Mouse (Mus musculus) embryonic facial prominence, embryonic 14.5 days (tissue): ENCODE data around the gene Rce1. TPM values are rescaled to one million over a fixed set of nuclear protein-coding genes. Genes with fewer than 3 reads are reported as not detected.

Experiments
- ATAC-seq: fragments of 200-750 bp; cut with Nextera tagmentation; 2 replicates; pipeline ENCODE4 v1.8.0; 2017; ENCODE audit warnings: low read depth, moderate number of reproducible peaks, moderate TSS enrichment
- DNase-seq: peaks from one replicate; pipeline ENCODE4 v3.0.0-alpha.2; 2015; ENCODE audit warnings: low spot score
- H3K27ac ChIP-seq: fragments of 300-500 bp; sonication (generic); replicated peaks from 2 replicates; pipeline ENCODE4 v1.5.1; 2014; ENCODE audit warnings: low read depth, mild to moderate bottlenecking, low read length, moderate library complexity
- H3K27me3 ChIP-seq: fragments of 300-500 bp; sonication (generic); replicated peaks from 2 replicates; pipeline ENCODE4 v1.6.1; 2014; ENCODE audit warnings: low read length; ENCODE audit not compliant: control insufficient read depth, insufficient read depth
- H3K36me3 ChIP-seq: fragments of 300-500 bp; sonication (generic); 2 replicates; pipeline ENCODE4 v1.6.1; 2014; ENCODE audit warnings: low read length, mixed read lengths; ENCODE audit not compliant: control insufficient read depth, insufficient read depth
- H3K4me1 ChIP-seq: fragments of 300-500 bp; sonication (generic); 2 replicates; pipeline ENCODE4 v1.6.1; 2014; ENCODE audit warnings: antibody characterized with exemption, low read length; ENCODE audit not compliant: control insufficient read depth, insufficient read depth
- H3K4me2 ChIP-seq: fragments of 300-500 bp; sonication (generic); 2 replicates; pipeline ENCODE4 v1.6.1; 2014; ENCODE audit warnings: low read depth, mild to moderate bottlenecking, low read length, moderate library complexity, mixed read lengths
- H3K4me3 ChIP-seq: fragments of 300-500 bp; sonication (generic); 2 replicates; pipeline ENCODE4 v1.5.1; 2014; ENCODE audit warnings: low read depth, mild to moderate bottlenecking, low read length
- H3K9ac ChIP-seq: fragments of 300-500 bp; sonication (generic); 2 replicates; pipeline ENCODE4 v1.6.1; 2014; ENCODE audit warnings: low read depth, mild to moderate bottlenecking, low read length, moderate library complexity, mixed read lengths
- H3K9me3 ChIP-seq: fragments of 300-500 bp; sonication (generic); 2 replicates; pipeline ENCODE4 v1.6.1; 2016; ENCODE audit warnings: low read length; ENCODE audit not compliant: control insufficient read depth
- WGBS: fragments of 180-500 bp; shearing (Covaris S2); extraction: QIAGEN DNeasy Blood & Tissue Kit; methylation state at CpG from one replicate; pipeline ENCODE4 v1.1.7; 2014; 5-methylcytosine and 5-hydroxymethylcytosine counted together
- polyA plus RNA-seq: library from polyadenylated mRNA; unstranded; fragments of >200 nt; fragmentation: Nextera tagmentation; extraction: Ambion mirVana; gene quantifications from 2 replicates; pipeline ENCODE4 v1.2.1, GENCODE M21; 2014

Gene Rce1
- polyA plus RNA-seq, 1 experiment from 2014 or later, result 52.1 TPM

DNA sequence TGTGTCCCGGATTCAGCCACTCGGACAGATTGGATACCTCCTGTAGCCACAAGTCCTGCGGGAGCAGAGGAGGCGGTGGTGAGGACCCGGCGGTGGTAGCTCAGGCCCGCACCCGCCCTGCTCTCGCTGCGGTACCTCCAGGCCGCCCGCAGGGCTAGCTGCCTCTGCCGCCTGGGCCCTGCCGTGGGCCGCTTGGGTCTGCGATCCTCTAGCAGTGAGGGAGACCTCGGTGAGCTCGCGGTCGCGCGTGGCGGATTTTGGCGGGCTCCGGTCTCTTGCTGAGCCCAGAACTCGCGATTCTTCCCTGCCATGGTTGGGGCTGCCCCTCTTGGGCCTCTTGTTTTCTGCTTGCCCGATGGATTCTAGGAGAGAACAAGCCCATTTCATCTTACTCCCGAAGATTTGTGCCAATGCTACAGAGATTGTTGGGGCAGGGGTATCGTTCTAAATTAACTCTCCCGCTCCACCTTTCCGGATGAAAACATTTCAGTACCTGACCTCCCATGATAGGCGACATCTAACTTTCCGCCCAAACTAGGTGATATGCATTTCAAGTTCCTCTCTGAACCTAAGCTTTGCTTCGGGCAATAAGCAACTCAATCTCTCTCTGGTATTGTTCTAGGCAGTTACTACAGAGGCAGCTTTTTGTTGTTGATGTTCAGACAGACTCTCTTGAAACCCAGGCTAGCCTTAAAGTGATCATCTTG lies 541 bp upstream of the Rce1 start:
- ATAC-seq (peak; percentile 60), DNase-seq (peak; percentile 55)
- Histone ChIP-seq H3K4me2 (peak overlapping the region; percentile 74), H3K27ac (peak overlapping the region; percentile 92), H3K36me3 (peaks cover 33% of the 10 kb centered on the region; the same call in 1 of the 2 replicates), H3K4me1 (peaks cover 19% of the 10 kb centered on the region), H3K4me3 (peak overlapping the region; percentile 89), H3K9me3 (no peaks in the 10 kb centered on the region), H3K9ac (peak overlapping the region; percentile 95), H3K27me3 (no peaks in the 10 kb centered on the region)
- WGBS, result 3% methylated on average over 25 of the region's 35 CpGs

DNA sequence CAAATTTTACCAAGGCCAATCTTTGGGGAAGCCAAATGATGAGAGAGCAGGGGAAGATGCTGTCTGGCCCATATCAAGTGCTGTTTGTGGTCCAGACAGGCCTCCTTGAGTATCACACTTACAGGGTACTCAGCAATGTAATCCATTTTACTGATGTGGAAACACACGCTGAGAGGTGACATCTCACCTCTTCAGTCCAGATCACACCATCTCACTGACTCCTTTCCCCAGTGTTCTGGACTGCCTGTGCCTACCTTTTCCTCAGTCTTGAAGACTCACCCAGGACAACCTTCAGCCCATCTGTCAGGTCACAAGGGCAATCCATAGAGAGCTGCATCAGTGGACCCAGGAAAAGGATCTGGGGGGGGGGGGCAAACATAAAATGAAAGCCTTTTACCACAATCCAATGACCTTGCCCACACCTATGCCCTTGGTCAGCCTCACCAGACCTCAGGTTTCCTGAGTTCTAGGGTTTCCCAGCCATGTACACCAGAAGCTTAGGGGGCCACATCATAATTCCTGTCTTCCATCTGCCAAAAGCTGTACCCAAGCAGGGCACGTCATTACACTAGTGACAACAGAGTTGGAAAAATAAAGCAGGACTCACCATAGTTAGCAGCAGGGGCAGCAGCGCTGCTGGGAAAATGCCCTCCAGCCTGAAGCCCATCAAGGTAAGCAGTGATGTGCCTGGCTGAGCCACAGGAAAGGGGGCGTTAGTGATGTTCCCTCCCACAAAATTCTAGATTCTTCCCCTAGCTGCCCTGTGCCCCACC lies 849 bp downstream of the Rce1 start:
- H3K27me3 ChIP-seq, result no peaks in the 10 kb centered on the region
- ATAC-seq, result no peak
- H3K4me3 ChIP-seq, result peak overlapping the region; percentile 89
- peaks cover 40% of the 10 kb centered on the region; the same call in 1 of the 2 replicates for H3K36me3 ChIP-seq
- DNase-seq, result no peak
- WGBS, result 30% methylated on average over 4 of the region's 4 CpGs
- H3K4me2 ChIP-seq, result peak overlapping the region; percentile 58
- peak overlapping the region; percentile 95 for H3K9ac ChIP-seq
- peak overlapping the region; percentile 92; the same call in 1 of the 2 replicates for H3K27ac ChIP-seq
- no peaks in the 10 kb centered on the region for H3K9me3 ChIP-seq
- H3K4me1 ChIP-seq, result peaks cover 19% of the 10 kb centered on the region

DNA sequence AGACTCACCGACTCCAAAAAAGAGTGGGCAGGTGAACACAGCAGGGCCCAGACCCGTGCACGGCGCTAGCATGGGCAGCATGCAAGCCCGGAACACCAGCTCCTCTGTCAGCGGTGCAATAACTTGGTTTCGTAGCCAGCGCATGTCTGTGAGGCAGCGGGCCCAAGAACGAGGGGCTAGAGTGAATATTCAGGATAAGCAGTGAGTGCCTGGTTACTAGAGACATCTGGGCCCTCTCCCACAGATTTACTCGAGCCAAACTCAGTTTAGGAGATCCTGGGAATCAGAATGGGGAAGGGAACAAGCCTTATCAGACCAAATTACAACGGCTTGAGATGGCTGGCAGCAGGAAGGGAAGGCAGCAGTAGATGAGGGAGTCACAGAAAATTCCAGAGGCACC lies 1.4 kb downstream of the Rce1 start:
- no peak overlapping the region for H3K27ac ChIP-seq
- ATAC-seq, result no peak
- H3K9me3 ChIP-seq, result no peaks in the 10 kb centered on the region
- no peak for DNase-seq
- H3K9ac ChIP-seq, result 0 out of 2 replicates have a peak overlapping the region, but pooled peaks have one; percentile 95
- peaks cover 40% of the 10 kb centered on the region; the same call in 1 of the 2 replicates for H3K36me3 ChIP-seq
- H3K4me1 ChIP-seq, result peaks cover 19% of the 10 kb centered on the region
- H3K27me3 ChIP-seq, result no peaks in the 10 kb centered on the region
- WGBS, result 92% methylated on average over 12 of the region's 12 CpGs
- no peak overlapping the region for H3K4me2 ChIP-seq
- H3K4me3 ChIP-seq, result no peak overlapping the region

DNA sequence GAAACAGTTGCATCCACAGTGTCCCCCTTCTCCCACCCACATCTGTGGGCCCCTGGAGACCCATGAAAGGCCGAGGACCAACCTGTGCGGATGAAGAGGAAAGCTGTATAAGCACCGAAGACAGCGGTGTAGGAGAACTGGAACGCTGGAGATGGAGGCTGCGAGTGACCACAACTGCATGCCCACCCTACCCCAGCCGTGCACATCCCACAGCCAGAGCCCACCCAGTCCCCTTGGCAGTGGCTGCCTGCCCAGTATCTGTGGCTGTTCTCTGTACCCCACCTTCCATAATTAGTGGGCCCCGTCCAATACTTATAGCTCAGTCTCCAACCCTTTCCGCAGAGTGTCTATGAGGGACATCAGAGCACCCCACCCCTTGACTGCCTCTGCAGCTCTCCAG lies 2.0 kb downstream of the Rce1 start:
- Histone ChIP-seq H3K9me3 (no peaks in the 10 kb centered on the region), H3K4me2 (no peak overlapping the region), H3K4me3 (no peak overlapping the region), H3K9ac (no peak overlapping the region), H3K4me1 (peaks cover 19% of the 10 kb centered on the region), H3K27ac (no peak overlapping the region), H3K27me3 (no peaks in the 10 kb centered on the region), H3K36me3 (peaks cover 40% of the 10 kb centered on the region; the same call in 1 of the 2 replicates)
- ATAC-seq, result no peak
- DNase-seq, result no peak
- WGBS, result 93% methylated on average over 9 of the region's 9 CpGs

DNA sequence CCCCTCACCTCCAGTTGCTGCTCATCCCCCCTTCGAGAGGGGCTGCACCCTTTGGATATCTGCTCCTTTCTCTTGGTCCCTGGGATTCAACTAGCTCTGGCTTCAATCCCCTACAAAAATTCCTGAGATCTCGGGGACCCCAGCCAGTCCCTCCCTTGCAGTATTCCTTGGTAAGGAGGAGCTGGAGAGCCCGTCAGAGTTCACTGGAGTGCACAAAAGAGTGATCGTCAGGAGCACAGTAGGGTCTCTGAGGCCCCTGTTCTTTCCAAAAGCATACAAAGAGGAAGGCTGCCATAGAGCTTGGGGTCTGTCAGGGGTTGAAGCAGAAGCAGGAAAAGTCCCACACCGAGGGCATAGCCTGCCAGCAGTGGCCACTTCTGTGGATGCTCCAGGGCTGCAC lies 2.7 kb downstream of the Rce1 start:
- DNase-seq (no peak), ATAC-seq (no peak)
- H3K36me3 ChIP-seq, result peaks cover 40% of the 10 kb centered on the region; the same call in 1 of the 2 replicates
- H3K27me3 ChIP-seq, result no peaks in the 10 kb centered on the region
- H3K4me3 ChIP-seq, result no peak overlapping the region
- WGBS, result 84% methylated on average over 5 of the region's 5 CpGs
- H3K4me2 ChIP-seq, result no peak overlapping the region
- H3K9ac ChIP-seq, result no peak overlapping the region
- H3K9me3 ChIP-seq, result no peaks in the 10 kb centered on the region
- H3K4me1 ChIP-seq, result peaks cover 16% of the 10 kb centered on the region
- no peak overlapping the region for H3K27ac ChIP-seq

DNA sequence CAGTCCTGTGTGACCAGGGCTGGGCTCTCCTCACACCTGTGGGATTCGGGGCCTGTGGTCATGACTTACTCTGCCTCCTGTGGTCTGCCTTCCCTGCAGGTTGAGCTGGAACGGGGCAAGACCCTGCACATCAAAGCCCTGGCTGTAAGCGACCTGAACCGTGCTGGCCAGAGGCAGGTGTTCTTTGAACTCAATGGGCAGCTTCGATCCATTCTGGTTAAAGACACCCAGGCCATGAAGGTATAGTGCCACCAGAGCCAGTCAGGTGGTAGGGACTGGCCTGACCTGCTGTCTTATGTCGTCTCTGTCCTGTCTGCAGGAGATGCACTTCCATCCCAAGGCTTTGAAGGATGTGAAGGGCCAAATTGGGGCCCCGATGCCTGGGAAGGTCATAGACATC lies 4.7 kb downstream of the Rce1 start:
- 93% methylated on average over 7 of the region's 7 CpGs for WGBS
- Histone ChIP-seq H3K9me3 (no peaks in the 10 kb centered on the region), H3K9ac (no peak overlapping the region), H3K4me1 (peaks cover 8% of the 10 kb centered on the region; the same call in 1 of the 2 replicates), H3K4me3 (no peak overlapping the region), H3K27me3 (no peaks in the 10 kb centered on the region), H3K36me3 (peaks cover 40% of the 10 kb centered on the region; the same call in 1 of the 2 replicates), H3K4me2 (no peak overlapping the region), H3K27ac (no peak overlapping the region)
- no peak for ATAC-seq
- no peak for DNase-seq

DNA sequence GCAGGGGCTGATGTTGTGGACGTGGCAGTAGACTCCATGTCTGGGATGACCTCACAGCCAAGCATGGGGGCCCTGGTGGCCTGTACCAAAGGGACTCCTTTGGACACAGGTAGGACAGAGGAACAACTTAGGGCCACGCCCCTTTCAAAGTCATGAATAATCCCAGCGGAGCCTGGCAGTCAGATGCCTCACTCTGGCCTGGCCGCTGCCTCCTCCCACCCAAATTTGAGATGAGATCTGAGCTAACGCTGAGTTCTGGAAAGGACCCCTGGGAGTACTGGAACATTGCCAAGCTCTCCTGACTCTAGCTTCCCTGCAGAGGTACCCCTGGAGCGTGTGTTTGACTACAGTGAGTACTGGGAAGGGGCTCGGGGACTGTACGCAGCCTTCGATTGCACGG lies 6.0 kb downstream of the Rce1 start:
- Histone ChIP-seq H3K9me3 (no peaks in the 10 kb centered on the region), H3K4me2 (no peak overlapping the region), H3K36me3 (peaks cover 40% of the 10 kb centered on the region; the same call in 1 of the 2 replicates), H3K4me3 (no peak overlapping the region), H3K4me1 (peaks cover 3% of the 10 kb centered on the region), H3K27me3 (no peaks in the 10 kb centered on the region), H3K27ac (no peak overlapping the region), H3K9ac (no peak overlapping the region)
- no peak for ATAC-seq
- WGBS, result 68% methylated on average over 10 of the region's 10 CpGs
- no peak for DNase-seq

DNA sequence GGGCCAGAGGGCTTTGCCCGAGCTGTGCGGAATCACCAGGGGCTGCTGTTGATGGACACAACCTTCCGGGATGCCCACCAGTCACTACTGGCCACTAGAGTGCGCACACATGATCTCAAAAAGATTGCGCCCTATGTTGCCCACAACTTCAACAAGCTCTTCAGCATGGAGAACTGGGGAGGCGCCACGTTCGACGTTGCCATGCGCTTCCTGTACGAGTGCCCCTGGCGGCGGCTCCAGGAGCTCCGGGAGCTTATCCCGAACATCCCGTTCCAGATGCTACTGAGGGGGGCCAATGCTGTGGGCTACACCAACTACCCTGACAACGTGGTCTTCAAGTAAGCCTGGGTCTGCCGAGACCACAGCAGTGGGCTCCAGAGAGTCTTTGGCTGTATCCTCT lies 7.3 kb downstream of the Rce1 start:
- peaks cover 8% of the 10 kb centered on the region for H3K4me1 ChIP-seq
- no peaks in the 10 kb centered on the region for H3K9me3 ChIP-seq
- H3K27ac ChIP-seq, result no peak overlapping the region
- H3K9ac ChIP-seq, result peak overlapping the region; percentile 37; the same call in 1 of the 2 replicates
- 39% methylated on average over 18 of the region's 18 CpGs for WGBS
- ATAC-seq (no peak), DNase-seq (peak; percentile 62)
- no peaks in the 10 kb centered on the region for H3K27me3 ChIP-seq
- H3K4me2 ChIP-seq, result no peak overlapping the region
- no peak overlapping the region for H3K4me3 ChIP-seq
- H3K36me3 ChIP-seq, result peaks cover 41% of the 10 kb centered on the region; the same call in 1 of the 2 replicates
